Mouse (Mus musculus) limb, embryonic 13.5 days (tissue): Measurements from ENCODE around the gene Prickle4. TPM values are rescaled to one million over a fixed set of nuclear protein-coding genes. Genes with fewer than 3 reads are reported as not detected.

Experiments used
- ATAC-seq: fragments of 200-750 bp; cut with Nextera tagmentation; 2 replicates; pipeline ENCODE4 v1.8.0; 2017; ENCODE audit warnings: low read depth, moderate number of reproducible peaks, moderate TSS enrichment; ENCODE audit not compliant: low FRiP score
- H3K27ac ChIP-seq: fragments of 300-500 bp; sonication (generic); 2 replicates; pipeline ENCODE4 v1.5.1; 2015; ENCODE audit warnings: inconsistent platforms, mild to moderate bottlenecking, moderate library complexity
- H3K27me3 ChIP-seq: fragments of 300-500 bp; sonication (generic); 2 replicates; pipeline ENCODE4 v1.6.1; 2015; ENCODE audit warnings: mild to moderate bottlenecking, inconsistent platforms
- H3K36me3 ChIP-seq: fragments of 300-500 bp; sonication (generic); 2 replicates; pipeline ENCODE4 v1.6.1; 2015; ENCODE audit warnings: inconsistent platforms, mild to moderate bottlenecking, moderate library complexity
- H3K4me1 ChIP-seq: fragments of 300-500 bp; sonication (generic); 2 replicates; pipeline ENCODE4 v1.6.1; 2015; ENCODE audit warnings: inconsistent platforms
- H3K4me2 ChIP-seq: fragments of 300-500 bp; sonication (generic); replicated peaks from 2 replicates; pipeline ENCODE4 v1.6.1; 2015; ENCODE audit warnings: inconsistent platforms, mild to moderate bottlenecking, moderate library complexity
- H3K4me3 ChIP-seq: fragments of 300-500 bp; sonication (generic); 2 replicates; pipeline ENCODE4 v1.5.1; 2015; ENCODE audit warnings: moderate library complexity, mild to moderate bottlenecking, inconsistent platforms
- H3K9ac ChIP-seq: fragments of 300-500 bp; sonication (generic); 2 replicates; pipeline ENCODE4 v1.6.1; 2015; ENCODE audit warnings: mild to moderate bottlenecking, inconsistent platforms
- H3K9me3 ChIP-seq: fragments of 300-500 bp; sonication (generic); 2 replicates; pipeline ENCODE4 v1.6.1; 2016; ENCODE audit warnings: inconsistent platforms
- WGBS: fragments of 180-500 bp; shearing (Covaris S2); methylation state at CpG from one replicate; pipeline ENCODE4 v1.1.7; 2015; 5-methylcytosine and 5-hydroxymethylcytosine counted together
- polyA plus RNA-seq: library from polyadenylated mRNA; unstranded; fragments of >200 nt; fragmentation: Nextera tagmentation; extraction: Ambion mirVana; gene quantifications from 2 replicates; pipeline ENCODE4 v1.2.1, GENCODE M21; 2015

The Prickle4 gene
- polyA plus RNA-seq, 1 experiment from 2014 or later = 0.42 TPM

GRCm38 (mm10) chr17:47730633-47731575, 36.4 kb upstream of the Prickle4 start:
- Histone ChIP-seq H3K9me3 (no peaks in the 10 kb centered on the region), H3K27me3 (no peaks in the 10 kb centered on the region), H3K4me3 (no peak overlapping the region), H3K4me1 (no peaks in the 10 kb centered on the region), H3K36me3 (no peaks in the 10 kb centered on the region), H3K9ac (no peak overlapping the region), H3K27ac (no peak overlapping the region), H3K4me2 (no peak overlapping the region)
- 60% methylated on average over 24 of the region's 24 CpGs for WGBS
- ATAC-seq = no peak

DNA sequence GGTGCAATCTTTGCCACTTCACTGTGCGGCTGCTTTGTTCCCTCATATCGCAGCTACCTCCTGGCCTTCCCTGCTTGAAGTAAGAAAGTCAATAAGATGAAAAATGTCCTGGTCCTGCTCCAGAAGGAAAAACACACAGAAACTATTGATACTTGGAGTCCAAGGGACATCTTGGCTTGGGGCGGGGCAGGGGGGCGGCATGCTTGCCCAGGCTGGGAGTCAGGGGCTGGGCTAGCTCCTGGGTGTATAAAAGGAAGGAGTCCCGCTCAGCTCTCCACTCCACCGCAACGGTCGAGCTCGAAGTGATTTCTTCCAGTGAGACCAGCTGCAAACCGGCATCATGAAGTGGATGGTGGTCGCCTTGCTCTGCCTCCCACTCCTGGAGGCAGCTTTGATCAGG, 32.0 kb upstream of the Prickle4 start, which contains the start of gene Pgc:
TSS of gene Pgc (plus strand) at position 277 of the 400 bp plus-strand sequence.
- H3K4me1 ChIP-seq = no peaks in the 10 kb centered on the region
- no peak within 1 kb of the TSS for H3K4me3 ChIP-seq
- H3K9me3 ChIP-seq = no peaks in the 10 kb centered on the region
- H3K4me2 ChIP-seq = no peak within 1 kb of the TSS
- no peak within 1 kb of the TSS for H3K27ac ChIP-seq
- no peaks in the 10 kb centered on the region for H3K36me3 ChIP-seq
- no peaks in the 10 kb centered on the region for H3K27me3 ChIP-seq
- H3K9ac ChIP-seq = no peak within 1 kb of the TSS
- WGBS = 74% methylated on average over 11 of the region's 11 CpGs
- no peak for ATAC-seq

- no peak for ATAC-seq
- 85% methylated on average over 4 of the region's 4 CpGs for WGBS
- Histone ChIP-seq H3K4me1 (no peaks in the 10 kb centered on the region), H3K4me3 (no peak overlapping the region), H3K4me2 (no peak overlapping the region), H3K27ac (no peak overlapping the region), H3K36me3 (no peaks in the 10 kb centered on the region), H3K9me3 (no peaks in the 10 kb centered on the region), H3K27me3 (no peaks in the 10 kb centered on the region), H3K9ac (no peak overlapping the region)
Observed at GRCm38 (mm10) chr17:47721183-47721582, 26.6 kb upstream of the Prickle4 start.

GRCm38 (mm10) chr17:47715037-47715436, 20.5 kb upstream of the Prickle4 start:
- 59% methylated on average over 3 of the region's 3 CpGs for WGBS
- H3K4me1 ChIP-seq = no peaks in the 10 kb centered on the region; the same call in 1 of the 2 replicates
- no peak overlapping the region for H3K9ac ChIP-seq
- no peak for ATAC-seq
- H3K27me3 ChIP-seq = no peaks in the 10 kb centered on the region
- H3K27ac ChIP-seq = no peak overlapping the region
- H3K4me2 ChIP-seq = no peak overlapping the region
- no peak overlapping the region for H3K4me3 ChIP-seq
- H3K9me3 ChIP-seq = no peaks in the 10 kb centered on the region
- no peaks in the 10 kb centered on the region for H3K36me3 ChIP-seq

DNA sequence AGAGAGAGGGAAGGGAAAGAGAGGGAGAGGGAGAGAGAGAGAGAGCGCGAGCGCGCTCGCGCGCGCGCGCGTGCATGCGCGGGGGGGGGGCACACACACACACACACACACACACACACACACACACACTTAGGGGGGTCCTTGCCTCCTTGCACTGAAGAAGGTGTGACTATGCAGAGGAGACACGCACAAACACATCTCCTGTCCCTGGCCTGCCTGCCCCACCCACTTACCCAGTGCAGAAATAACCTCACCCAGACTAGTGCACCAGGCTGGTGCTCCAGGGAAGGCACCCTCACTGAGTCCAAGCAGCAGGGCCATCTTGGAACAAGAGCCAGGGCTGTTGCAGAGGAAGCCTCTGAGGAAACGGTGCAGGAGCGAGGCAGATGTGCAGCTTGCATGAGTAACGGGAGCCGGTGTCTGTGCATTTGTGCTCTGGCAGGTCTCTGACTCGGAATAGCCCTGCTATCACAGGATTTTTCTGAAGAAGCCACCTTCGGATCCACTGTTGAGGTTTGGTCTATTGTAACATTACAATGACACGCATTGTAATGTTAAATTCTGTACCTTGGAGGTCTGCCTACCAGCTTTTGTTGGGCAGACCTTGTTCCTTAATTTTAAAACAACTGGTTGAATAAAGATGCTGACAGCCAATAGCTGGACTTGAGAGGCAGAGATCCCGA, 18.5 kb upstream of the Prickle4 start:
- Histone ChIP-seq H3K9me3 (no peaks in the 10 kb centered on the region), H3K4me2 (no peak overlapping the region)

DNA sequence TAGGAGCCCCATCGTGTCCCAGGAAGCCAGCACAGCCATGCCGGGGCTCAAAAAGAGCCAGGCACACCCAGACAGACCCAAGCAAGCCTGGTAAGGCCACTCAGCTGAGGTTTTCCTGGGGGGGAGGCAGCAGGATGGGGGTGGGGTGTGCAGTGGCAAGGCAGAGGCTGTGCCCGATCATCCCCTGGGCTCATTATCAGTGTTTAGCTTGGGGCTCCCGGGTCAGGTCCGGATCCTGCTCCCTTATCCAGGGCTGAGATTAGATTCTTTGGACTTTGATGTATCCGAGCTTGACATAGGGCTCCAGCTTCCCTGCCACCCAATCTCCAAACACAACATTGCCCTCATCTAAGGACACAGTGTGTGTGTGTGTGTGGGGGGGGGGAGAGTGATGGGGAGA, 17.3 kb upstream of the Prickle4 start:
- no peaks in the 10 kb centered on the region for H3K36me3 ChIP-seq
- no peak overlapping the region for H3K4me3 ChIP-seq
- no peak overlapping the region for H3K4me2 ChIP-seq
- no peak overlapping the region for H3K27ac ChIP-seq
- no peaks in the 10 kb centered on the region for H3K9me3 ChIP-seq
- 77% methylated on average over 6 of the region's 6 CpGs for WGBS
- H3K27me3 ChIP-seq = no peaks in the 10 kb centered on the region
- H3K4me1 ChIP-seq = no peaks in the 10 kb centered on the region; the same call in 1 of the 2 replicates
- no peak for ATAC-seq
- H3K9ac ChIP-seq = no peak overlapping the region

More for the DNA sequence above, 18.5 kb upstream of the Prickle4 start:
- H3K27ac ChIP-seq = no peak overlapping the region
- H3K9ac ChIP-seq = no peak overlapping the region
- H3K4me1 ChIP-seq = no peaks in the 10 kb centered on the region; the same call in 1 of the 2 replicates
- no peak for ATAC-seq
- H3K4me3 ChIP-seq = no peak overlapping the region
- no peaks in the 10 kb centered on the region for H3K27me3 ChIP-seq
- 67% methylated on average over 9 of the region's 22 CpGs for WGBS
- no peaks in the 10 kb centered on the region for H3K36me3 ChIP-seq

DNA sequence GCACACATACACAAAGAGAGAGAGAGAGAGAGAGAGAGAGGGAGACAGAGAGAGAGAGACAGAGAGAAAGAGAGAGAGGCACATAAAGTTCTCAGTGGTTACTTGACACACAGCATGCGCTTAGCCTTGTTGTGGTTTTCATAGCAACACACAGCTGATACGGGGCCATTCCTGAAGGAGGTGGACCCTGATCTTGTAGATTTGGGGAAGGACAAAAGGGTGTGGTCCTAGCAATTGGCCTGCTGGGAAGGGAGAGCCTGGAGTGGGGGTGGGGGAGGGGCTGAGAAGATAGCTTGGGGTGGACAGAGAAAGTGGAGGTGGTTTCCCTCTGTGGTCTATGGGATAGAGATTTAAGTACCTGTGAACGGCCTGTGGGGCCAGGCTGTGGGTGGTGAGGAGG, 15.5 kb upstream of the Prickle4 start:
- ATAC-seq = no peak
- H3K9me3 ChIP-seq = no peaks in the 10 kb centered on the region
- H3K4me3 ChIP-seq = no peak overlapping the region
- no peak overlapping the region for H3K4me2 ChIP-seq
- no peak overlapping the region for H3K27ac ChIP-seq
- WGBS = 61% methylated on average over 3 of the region's 3 CpGs
- no peaks in the 10 kb centered on the region; the same call in 1 of the 2 replicates for H3K4me1 ChIP-seq
- 0 out of 2 replicates have a peak, but pooled peaks cover 2% of the 10 kb centered on the region for H3K36me3 ChIP-seq
- H3K27me3 ChIP-seq = no peaks in the 10 kb centered on the region
- H3K9ac ChIP-seq = no peak overlapping the region

DNA sequence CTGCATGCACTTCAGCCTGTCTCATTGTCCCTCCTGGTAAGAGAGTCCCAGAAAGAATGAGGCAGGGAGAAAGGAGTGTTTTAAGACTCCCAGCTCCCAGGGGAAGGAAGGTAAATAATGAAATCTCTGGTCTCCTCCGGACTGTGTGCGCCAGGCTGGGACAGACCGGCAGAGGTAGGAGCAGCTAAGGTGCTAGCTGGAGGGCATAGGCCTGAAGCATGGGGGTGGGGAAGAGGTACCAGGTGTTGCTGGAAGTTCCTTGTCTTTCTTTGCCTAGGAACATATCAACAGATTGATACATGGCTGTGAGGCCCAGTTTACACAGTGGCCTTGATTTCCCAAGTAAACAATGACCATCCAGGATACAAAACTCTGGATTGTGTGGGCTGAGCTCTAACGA, 14.4 kb upstream of the Prickle4 start:
- H3K9ac ChIP-seq = no peak overlapping the region
- no peak overlapping the region for H3K27ac ChIP-seq
- 74% methylated on average over 4 of the region's 4 CpGs for WGBS
- H3K4me1 ChIP-seq = no peaks in the 10 kb centered on the region; the same call in 1 of the 2 replicates
- no peak overlapping the region for H3K4me2 ChIP-seq
- peaks cover 7% of the 10 kb centered on the region; the same call in 1 of the 2 replicates for H3K27me3 ChIP-seq
- no peak overlapping the region for H3K4me3 ChIP-seq
- ATAC-seq = no peak
- H3K9me3 ChIP-seq = no peaks in the 10 kb centered on the region
- H3K36me3 ChIP-seq = peaks cover 7% of the 10 kb centered on the region; the same call in 1 of the 2 replicates

- ATAC-seq = no peak
- peaks cover 17% of the 10 kb centered on the region for H3K27me3 ChIP-seq
- no peak overlapping the region for H3K9ac ChIP-seq
- H3K36me3 ChIP-seq = peaks cover 17% of the 10 kb centered on the region
- H3K4me3 ChIP-seq = no peak overlapping the region
- H3K4me2 ChIP-seq = no peak overlapping the region
- H3K9me3 ChIP-seq = no peaks in the 10 kb centered on the region
- H3K27ac ChIP-seq = no peak overlapping the region
- H3K4me1 ChIP-seq = peaks cover 5% of the 10 kb centered on the region; the same call in 1 of the 2 replicates
- WGBS = 70% methylated on average over 3 of the region's 3 CpGs
Observed at GRCm38 (mm10) chr17:47707961-47708360, 13.4 kb upstream of the Prickle4 start.

GRCm38 (mm10) chr17:47706196-47706595, 11.7 kb upstream of the Prickle4 start:
- H3K4me1 ChIP-seq = peaks cover 9% of the 10 kb centered on the region; the same call in 1 of the 2 replicates
- no peaks in the 10 kb centered on the region for H3K9me3 ChIP-seq
- 63% methylated on average over 1 of the region's 1 CpGs for WGBS
- no peak overlapping the region for H3K4me3 ChIP-seq
- no peak overlapping the region for H3K9ac ChIP-seq
- no peak for ATAC-seq
- H3K27ac ChIP-seq = no peak overlapping the region
- H3K36me3 ChIP-seq = peaks cover 35% of the 10 kb centered on the region
- H3K4me2 ChIP-seq = no peak overlapping the region
- H3K27me3 ChIP-seq = peaks cover 31% of the 10 kb centered on the region

DNA sequence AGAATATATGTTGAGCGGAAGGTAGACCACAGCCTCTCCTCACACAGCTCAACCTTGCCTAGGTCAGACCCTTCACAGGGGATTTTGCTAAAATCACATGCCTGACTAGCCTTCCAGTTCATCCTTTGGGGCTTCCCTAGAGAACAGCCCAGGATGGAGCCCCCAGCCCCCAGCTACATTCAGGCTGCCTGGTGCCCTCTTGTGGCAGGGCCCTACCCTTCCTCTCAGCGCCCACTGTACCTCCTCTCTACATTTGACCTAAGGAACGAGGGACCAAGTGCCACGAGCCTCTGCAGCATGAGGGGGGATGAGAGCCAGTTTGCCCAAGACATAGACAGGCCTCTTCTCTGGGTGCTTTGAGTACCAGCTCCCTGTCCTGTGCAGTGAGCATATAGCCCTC, 10.2 kb upstream of the Prickle4 start:
- Histone ChIP-seq H3K4me2 (no peak overlapping the region), H3K4me3 (no peak overlapping the region), H3K27ac (no peak overlapping the region), H3K36me3 (peaks cover 50% of the 10 kb centered on the region), H3K4me1 (peaks cover 9% of the 10 kb centered on the region; the same call in 1 of the 2 replicates), H3K9ac (no peak overlapping the region), H3K27me3 (peaks cover 31% of the 10 kb centered on the region), H3K9me3 (no peaks in the 10 kb centered on the region)
- no peak for ATAC-seq
- 81% methylated on average over 4 of the region's 4 CpGs for WGBS

- no peak overlapping the region for H3K9ac ChIP-seq
- peaks cover 31% of the 10 kb centered on the region for H3K27me3 ChIP-seq
- peaks cover 58% of the 10 kb centered on the region for H3K36me3 ChIP-seq
- 0 out of 2 replicates have a peak overlapping the region, but pooled peaks have one; percentile 21 for H3K4me2 ChIP-seq
- H3K4me3 ChIP-seq = no peak overlapping the region
- peaks cover 9% of the 10 kb centered on the region; the same call in 1 of the 2 replicates for H3K4me1 ChIP-seq
- no peak overlapping the region for H3K27ac ChIP-seq
- H3K9me3 ChIP-seq = no peaks in the 10 kb centered on the region
- WGBS = 26% methylated on average over 20 of the region's 20 CpGs
- no peak for ATAC-seq
Observed at GRCm38 (mm10) chr17:47703556-47703955, 9.0 kb upstream of the Prickle4 start.
